Mouse (Mus musculus) G1E (cell line): Measurements from ENCODE around the gene Nrcam.

Experiments used
- CTCF ChIP-seq: IDR thresholded peaks from 2 replicates; pipeline ENCODE4 v1.5.1; 2012; ENCODE audit warnings: low read depth, low read length, inconsistent platforms, mixed read lengths
- GATA1 ChIP-seq: IDR thresholded peaks from 2 replicates; pipeline ENCODE4 v1.6.1; 2012; ENCODE audit warnings: borderline replicate concordance, low read length, inconsistent platforms, mixed read lengths
- GATA2 ChIP-seq: IDR thresholded peaks from 2 replicates; pipeline ENCODE4 v1.6.1; 2012; ENCODE audit warnings: low read depth, low read length, inconsistent platforms, borderline replicate concordance
- POLR2AphosphoS5 ChIP-seq: IDR thresholded peaks from 2 replicates; pipeline ENCODE4 v1.6.1; 2012; ENCODE audit warnings: low read depth, low read length, inconsistent platforms; ENCODE audit not compliant: insufficient replicate concordance
- TAL1 ChIP-seq: conservative IDR thresholded peaks from 2 replicates; pipeline ENCODE4 v1.6.1; 2012; ENCODE audit warnings: low read depth, low read length, inconsistent platforms, mixed read lengths

- TF ChIP-seq CTCF (no peak), POLR2AphosphoS5 (no peak), GATA1 (no peak), GATA2 (no peak), TAL1 (no peak)
Measured at GRCm38 (mm10) chr12:44304012-44304411, 24.7 kb upstream of the Nrcam start.
